Mouse (Mus musculus): ENCODE measurements around the gene Grhl3. TPM values are rescaled to one million over a fixed set of nuclear protein-coding genes. Genes with fewer than 3 reads are reported as not detected.
A peak's percentile ranks its signal among the peaks of the same experiment; 100 is the strongest.

Gene Grhl3
- total RNA-seq, 1 experiment from 2014 or later, result not detected

DNA sequence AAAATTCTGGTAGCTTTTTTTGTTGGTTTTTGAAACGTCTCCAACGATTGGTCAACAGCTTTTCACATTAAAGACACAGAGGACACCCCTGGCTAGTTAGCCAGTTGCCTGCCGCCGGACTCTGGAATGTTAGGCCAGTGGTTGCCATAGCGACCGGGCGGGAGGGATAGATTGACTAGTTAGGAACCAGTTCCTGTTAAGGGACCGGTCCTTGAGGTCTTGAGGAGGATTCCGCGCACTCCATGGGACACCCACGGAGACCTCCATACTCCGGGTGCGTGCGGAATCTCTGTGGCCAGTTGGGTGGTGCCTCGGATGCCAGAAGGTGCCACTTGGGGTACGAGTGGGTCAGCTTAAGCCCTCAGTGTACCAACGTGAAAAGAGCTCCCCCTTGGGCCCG is 77.6 kb downstream of the Grhl3 start:
- ATAC-seq (replicated peaks; ENCODE audit: low read depth, poor library complexity, severe bottlenecking), result no peak

DNA sequence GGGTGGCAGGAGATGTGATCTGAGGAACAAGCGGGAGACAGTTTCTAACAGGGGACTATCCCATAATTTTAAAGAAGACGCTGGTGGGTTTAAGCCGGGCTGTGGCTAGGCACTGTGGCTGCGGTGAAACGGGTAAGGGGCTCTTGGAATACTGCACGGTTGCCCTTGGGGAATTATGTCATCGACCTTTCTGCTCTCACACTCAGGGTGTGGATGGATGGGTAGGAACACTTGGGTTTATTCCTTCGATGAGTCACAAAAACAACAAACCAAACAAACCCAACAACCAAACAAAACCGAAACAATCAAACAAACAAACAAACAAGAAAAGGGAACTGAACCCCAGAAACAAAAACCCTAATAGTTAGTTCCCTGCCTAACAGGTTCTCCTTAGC is 78.0 kb downstream of the Grhl3 start:
- no peak for ATAC-seq (replicated peaks; ENCODE audit: low read depth, poor library complexity, severe bottlenecking)

- ATAC-seq (replicated peaks; ENCODE audit: low read depth, poor library complexity, severe bottlenecking), result peak; percentile 88
Observed at GRCm38 (mm10) chr4:135494521-135495396, 78.7 kb downstream of the Grhl3 start, which contains the start of the genes Stpg1 and Nipal3. TSS of gene Stpg1 (plus strand) at chr4:135494790. TSS of gene Nipal3 (minus strand) at chr4:135495038.

GRCm38 (mm10) chr4:135493691-135494520 is 79.5 kb downstream of the Grhl3 start:
- ATAC-seq (replicated peaks; ENCODE audit: low read depth, poor library complexity, severe bottlenecking), result peak; percentile 45

- ATAC-seq (replicated peaks; ENCODE audit: low read depth, poor library complexity, severe bottlenecking), result peak; percentile 26; the same call in 1 of the 2 replicates
Observed at GRCm38 (mm10) chr4:135493271-135493670, 80.2 kb downstream of the Grhl3 start.

Other genes starting within 250 kb of the Grhl3 start
- gene Srrm1, start 220.3 kb downstream of the Grhl3 start, total RNA-seq (2017), result 206 and 227 TPM in 2 replicates
- not detected in 2 replicates for gene Ncmap, start 175.4 kb downstream of the Grhl3 start, total RNA-seq (2017)
- gene Rcan3, start 139.8 kb downstream of the Grhl3 start, total RNA-seq (2017), result 6.1 and 11.1 TPM in 2 replicates
- not detected in 2 replicates for gene Stpg1, start 78.8 kb downstream of the Grhl3 start, total RNA-seq (2017)
- gene Nipal3, start 78.6 kb downstream of the Grhl3 start, total RNA-seq (2017), result 31.7 and 39.1 TPM in 2 replicates
- gene Ifnlr1, start 112.7 kb upstream of the Grhl3 start, total RNA-seq (2017), result 0.29 TPM in 1 of 2 replicates, not detected in the other
- not detected in 2 replicates for gene Il22ra1, start 154.5 kb upstream of the Grhl3 start, total RNA-seq (2017)
- not detected in 2 replicates for gene Myom3, start 186.1 kb upstream of the Grhl3 start, total RNA-seq (2017)

Data from common myeloid progenitor, adult 5-6 weeks (primary cell).